Mouse (Mus musculus): ENCODE results near the gene Olfr1143.

The Olfr1143 gene

GRCm38 (mm10) chr2:87800292-87800691 is at the start of gene Olfr1143:
Gene Olfr1143 (plus strand): TSS chr2:87800592.
- in situ Hi-C loops (cut with MboI; ENCODE audit: unreplicated experiment in 2 of 2): no loop called here

- in situ Hi-C loops (cut with MboI; ENCODE audit: unreplicated experiment in 2 of 2): no loop called here
Measured at GRCm38 (mm10) chr2:87753891-87754290, 46.5 kb upstream of the Olfr1143 start, which contains the start of gene Olfr1141. Gene Olfr1141 (minus strand): TSS chr2:87753991.

DNA sequence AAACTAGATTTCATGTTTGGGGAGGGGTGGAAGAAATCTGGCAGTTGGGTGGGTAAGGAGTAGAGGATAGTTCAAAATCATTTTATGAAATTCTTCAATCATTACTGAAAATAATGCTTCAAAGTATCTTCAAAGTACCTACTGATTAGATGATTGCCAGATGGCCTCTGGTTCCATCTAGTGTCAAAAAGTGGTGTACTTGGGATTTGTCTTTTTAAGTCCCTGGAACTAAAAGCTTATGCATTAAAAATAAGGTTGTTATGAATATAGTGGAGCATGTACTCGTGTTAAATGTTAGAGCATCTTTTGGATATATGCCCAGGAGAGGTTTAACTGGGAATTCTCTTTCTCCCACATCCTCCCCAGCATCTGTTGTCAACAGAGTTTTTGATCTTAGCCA is 24.2 kb upstream of the Olfr1143 start:
- in situ Hi-C loops (cut with MboI; ENCODE audit: unreplicated experiment in 2 of 2): no loop called here

DNA sequence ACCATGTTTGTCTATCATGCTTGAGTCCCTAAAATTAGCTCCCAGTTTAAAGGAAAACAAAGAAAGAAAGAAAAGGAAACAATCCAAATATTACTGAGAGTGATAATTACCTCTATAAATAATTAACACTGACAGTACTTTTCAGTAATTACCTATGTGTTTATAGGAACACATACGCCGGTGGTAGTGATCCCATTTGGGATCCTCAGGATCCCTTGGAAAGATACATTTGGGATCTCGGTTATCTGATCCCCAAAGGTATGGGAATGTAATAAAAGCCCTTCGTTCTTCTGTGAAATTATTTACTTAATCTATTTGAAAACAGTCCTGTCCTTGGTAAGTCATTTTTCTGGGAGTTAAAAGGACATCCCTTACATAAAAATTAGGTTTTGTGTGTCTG is 21.2 kb upstream of the Olfr1143 start, which contains the start of gene Olfr152:
Olfr152 (plus strand) TSS at position 301 of the 400 bp plus-strand sequence.
- in situ Hi-C loops (cut with MboI; ENCODE audit: unreplicated experiment in 2 of 2): no loop called here

DNA sequence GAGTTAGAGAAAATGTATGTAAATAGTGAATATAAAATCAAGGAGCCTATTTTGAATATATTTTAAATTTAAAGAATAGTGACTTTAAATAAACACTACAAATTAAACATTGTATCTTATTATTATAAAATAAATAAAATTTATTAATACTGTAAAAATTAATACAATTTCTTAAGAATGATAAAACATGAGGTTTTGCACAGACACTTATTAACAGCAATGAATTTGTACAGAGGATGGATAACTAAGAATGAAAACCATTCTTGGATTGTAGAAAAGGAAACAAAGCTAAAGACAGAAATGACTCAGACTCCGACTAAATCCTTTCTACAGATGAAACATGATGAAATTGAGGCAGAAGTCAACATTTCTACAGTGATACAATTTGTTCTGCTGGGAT is 9.1 kb downstream of the Olfr1143 start, which contains the start of gene Olfr1145:
Olfr1145 (plus strand) TSS at position 301 of the 400 bp plus-strand sequence.
- in situ Hi-C loops (cut with MboI; ENCODE audit: unreplicated experiment in 2 of 2): no loop called here

DNA sequence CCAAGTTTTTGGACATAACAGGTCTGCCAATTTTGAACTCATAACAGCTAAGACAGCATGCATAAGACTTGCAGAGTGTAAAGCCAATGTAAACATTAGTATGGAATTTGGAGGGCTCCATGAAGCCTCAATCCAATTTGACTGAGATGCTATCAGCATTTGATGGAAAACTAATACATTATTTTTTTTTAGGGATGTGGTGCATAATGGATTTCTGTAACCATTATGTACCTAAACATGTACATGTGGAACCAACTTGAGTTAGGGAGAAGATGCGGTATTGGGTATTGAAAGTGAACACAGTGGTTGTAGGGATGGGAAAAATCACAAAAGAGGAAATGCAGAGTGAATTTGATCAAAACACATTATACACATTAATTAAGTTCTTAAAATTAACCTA is 29.8 kb downstream of the Olfr1143 start, which contains the start of gene Olfr1148:
Olfr1148 (plus strand) TSS at position 301 of the 400 bp plus-strand sequence.
- in situ Hi-C loops (cut with MboI; ENCODE audit: unreplicated experiment in 2 of 2): no loop called here

DNA sequence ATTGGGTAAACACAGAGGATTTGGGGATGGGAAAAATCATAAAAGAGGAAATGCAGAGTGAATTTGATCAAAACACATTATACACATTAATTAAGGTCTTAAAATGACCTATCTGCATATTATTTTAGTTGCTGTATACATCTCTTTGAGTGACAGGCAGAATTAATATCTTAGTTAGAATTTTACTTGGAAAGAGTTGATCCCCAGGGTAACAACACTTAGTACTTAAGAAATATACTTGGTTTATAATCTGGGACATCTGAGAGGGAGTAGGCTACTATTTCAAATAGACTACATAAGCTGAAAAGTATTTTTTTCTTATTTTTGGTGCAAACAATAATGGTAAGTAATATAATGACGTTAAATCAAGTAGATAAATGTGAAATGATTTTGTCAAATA is 43.3 kb downstream of the Olfr1143 start, which contains the start of gene Olfr1150-ps1:
Olfr1150-ps1 (plus strand) TSS at position 301 of the 400 bp plus-strand sequence.
- in situ Hi-C loops (cut with MboI; ENCODE audit: unreplicated experiment in 2 of 2): no loop called here

All from v-Abl transformed pro-B cells (cell line).